Mouse (Mus musculus) NIH3T3 (cell line): Measurements from ENCODE around the gene Zfp524.
"Not testable (repeated sequence)": the region's sequence is repeated elsewhere in the genome, so short reads cannot be mapped to it uniquely, and the experiment has no call there.

ENCODE experiments used
- DNase-seq: peaks from one replicate; pipeline ENCODE4 v3.0.0-alpha.2; 2012; ENCODE audit warnings: low read depth

Zfp524 gene

DNA sequence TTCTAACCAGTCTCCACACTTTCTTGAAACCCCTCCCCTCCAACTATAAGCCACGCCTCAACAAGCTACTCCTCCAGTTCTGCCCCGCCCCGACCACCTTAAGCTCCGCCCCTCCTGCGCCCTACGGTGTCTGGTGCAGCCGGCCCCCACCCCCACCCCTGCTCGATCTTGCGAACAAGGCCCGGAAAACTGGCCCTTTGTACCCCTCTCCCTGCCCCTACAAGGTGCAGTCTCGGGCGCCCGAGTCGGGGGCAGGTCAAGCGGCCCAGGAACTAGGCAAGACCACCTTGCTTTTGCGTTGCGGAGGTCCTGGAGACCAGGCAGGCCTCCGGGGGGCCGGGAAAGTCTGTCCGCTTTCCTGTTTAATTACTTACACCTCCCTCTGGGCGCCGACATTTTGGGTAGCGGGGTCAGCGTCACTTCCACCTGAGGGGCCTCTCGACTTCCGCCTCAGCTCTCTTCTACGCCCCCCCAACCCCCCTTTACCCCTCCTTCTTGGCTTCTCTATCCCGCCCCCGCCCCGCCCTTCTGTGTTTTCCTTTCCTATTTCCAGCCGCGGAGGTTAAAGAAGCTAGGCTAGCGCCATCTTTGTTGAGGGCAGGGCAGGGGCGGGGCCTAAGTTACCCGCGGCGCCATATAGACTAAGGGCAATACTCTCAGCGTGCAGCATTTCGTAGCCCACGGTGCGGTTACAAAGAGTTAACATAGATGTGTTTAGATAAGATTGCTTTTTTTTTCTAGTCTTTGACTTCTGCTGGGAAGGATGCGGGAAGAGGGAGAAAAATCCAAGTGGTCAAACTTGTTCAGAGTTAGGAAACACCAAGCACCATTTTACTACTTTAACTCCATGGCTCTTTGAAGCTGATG, at the start of gene Zfp524, which contains the start of gene Fiz1:
Zfp524 (plus strand) TSS at position 165 of the 867 bp plus-strand sequence.
Fiz1 (minus strand) TSS at position 447 of the 867 bp plus-strand sequence.
- peak; percentile 99 for DNase-seq

- DNase-seq: no peak
These were observed 49.2 kb upstream of the Zfp524 start for GRCm38 (mm10) chr7:4964988-4965387.

DNA sequence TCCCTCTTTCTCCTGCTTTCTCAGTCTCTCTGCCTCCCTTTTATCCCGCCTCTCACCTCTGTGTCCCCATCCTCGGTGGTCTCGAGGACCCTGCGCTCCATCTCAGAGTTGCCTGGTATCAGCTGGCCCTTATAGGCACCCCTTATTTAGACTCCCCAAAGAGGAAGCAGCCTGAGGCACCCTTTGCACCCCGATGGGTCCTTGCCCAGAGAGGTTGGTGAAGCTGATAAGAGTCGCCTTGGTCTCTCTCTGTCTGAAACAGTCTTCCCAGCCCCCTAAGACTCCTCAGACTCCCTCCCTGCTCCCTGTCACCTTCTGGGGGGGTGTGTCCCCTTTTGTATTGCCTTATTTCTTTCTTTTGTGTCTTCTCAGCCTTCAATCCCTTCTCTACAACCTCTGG, 43.1 kb upstream of the Zfp524 start, which contains the start of gene Sbk3:
Sbk3 (minus strand) TSS at position 101 of the 400 bp plus-strand sequence.
- DNase-seq: no peak

- no peak for DNase-seq
These were observed 42.5 kb upstream of the Zfp524 start for GRCm38 (mm10) chr7:4971710-4972109.

GRCm38 (mm10) chr7:4972321-4973047, 41.7 kb upstream of the Zfp524 start:
- DNase-seq: peak; percentile 96

- no peak for DNase-seq
These were observed 38.8 kb upstream of the Zfp524 start for GRCm38 (mm10) chr7:4975455-4975854.

DNA sequence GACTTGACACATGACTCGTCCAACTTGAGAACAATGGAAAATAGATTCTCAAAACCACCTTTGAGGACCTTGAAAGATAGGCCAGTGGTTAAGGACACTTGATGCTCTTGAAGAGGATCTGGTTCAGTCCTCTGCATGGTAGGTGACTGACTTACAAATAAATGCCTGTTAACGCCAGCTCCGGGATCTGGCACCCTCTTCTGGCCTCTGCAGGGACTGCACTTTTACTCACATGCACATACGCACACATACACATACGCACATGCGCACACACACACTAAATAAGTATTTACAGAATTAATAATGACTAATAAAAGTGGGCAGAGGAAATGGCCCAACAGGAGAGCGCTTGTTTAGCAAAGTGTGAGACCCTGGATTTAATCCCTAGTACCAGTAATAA, 37.4 kb upstream of the Zfp524 start:
- DNase-seq: peak; percentile 27

GRCm38 (mm10) chr7:4988250-4988649, 26.0 kb upstream of the Zfp524 start:
- DNase-seq: no peak

- no peak for DNase-seq
These were observed 20.7 kb upstream of the Zfp524 start for GRCm38 (mm10) chr7:4993347-4993998.

DNA sequence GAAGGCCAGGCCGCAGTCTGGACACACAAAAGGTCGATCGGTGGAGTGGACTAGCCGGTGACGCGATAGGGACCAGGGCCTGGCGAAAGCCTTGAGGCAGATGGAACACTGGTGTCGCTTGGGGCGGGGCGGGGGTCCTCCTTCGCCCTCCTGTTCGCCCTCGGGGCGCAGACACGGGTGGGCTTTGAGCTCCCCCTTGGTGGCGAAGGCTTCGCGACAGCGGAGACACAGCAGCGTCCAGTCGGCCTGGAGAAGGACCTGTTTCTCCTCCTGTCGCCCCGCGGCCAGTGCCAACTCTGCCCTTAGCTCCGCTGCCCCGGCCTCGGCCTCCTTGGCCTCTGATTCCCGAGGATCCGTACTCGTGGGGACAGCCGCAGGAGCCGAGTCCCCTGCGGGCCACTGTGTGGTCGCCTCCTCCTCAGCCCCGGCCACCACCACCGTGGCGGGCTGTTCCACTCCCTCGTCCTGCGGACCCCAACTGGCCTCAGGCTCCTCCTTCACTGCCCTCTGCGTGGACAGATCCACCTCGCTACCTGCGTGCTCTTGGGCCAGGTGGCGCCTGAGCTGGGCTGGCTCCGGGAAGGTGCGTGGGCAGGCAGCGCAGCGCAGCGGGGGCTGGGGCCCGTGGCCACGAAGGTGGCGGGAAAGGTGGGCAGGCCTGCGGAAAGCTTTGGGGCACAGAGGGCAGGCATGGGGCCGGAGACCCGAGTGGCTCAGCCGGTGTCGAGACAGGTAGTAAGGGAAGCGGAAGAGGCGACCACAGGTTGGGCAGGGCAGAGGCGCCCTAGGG, 20.0 kb upstream of the Zfp524 start:
- no peak for DNase-seq

DNA sequence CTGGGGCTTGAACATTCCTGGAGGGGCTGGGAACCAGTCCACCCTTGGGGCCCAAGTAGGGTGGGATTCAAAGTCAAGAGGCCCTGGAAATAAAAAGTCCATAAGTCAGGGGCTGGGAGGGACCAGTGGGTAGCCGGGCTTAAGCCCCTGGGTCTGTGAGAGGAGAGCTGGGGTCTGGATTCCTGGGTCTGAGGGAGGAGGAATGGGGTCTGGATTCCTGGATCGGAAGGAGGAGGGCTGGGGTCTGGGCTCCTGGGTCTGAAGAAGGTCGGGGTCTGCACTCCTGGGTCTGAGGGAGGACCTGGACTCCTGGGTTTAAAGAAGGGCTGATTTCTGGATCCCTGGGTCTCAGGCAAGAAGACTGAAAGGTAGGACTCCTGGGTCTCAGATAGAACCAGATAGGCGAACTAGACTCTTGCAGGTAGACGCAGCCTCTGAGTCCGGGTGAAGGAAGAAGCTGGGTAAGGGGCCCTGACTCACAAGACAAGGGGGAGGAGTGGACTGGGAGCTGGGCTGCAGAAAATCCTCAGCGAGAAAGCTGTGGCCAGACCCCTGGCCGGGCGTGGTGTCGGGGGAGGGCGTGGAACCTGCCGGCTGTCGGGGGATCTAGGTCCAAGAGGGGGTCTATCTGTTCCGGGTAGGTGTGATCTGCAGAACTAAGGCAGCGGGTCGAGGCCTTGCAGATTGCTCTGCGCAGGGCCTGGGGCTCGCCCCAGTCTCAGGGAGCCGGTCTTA, 18.8 kb upstream of the Zfp524 start:
- DNase-seq: no peak

GRCm38 (mm10) chr7:4996003-4996895, 18.0 kb upstream of the Zfp524 start, which contains the start of gene Zfp579:
Gene Zfp579, minus strand, starts transcription at chr7:4996158.
- DNase-seq: peak; percentile 96

- peak; percentile 56 for DNase-seq
These were observed 17.3 kb upstream of the Zfp524 start for GRCm38 (mm10) chr7:4996934-4997333.

DNA sequence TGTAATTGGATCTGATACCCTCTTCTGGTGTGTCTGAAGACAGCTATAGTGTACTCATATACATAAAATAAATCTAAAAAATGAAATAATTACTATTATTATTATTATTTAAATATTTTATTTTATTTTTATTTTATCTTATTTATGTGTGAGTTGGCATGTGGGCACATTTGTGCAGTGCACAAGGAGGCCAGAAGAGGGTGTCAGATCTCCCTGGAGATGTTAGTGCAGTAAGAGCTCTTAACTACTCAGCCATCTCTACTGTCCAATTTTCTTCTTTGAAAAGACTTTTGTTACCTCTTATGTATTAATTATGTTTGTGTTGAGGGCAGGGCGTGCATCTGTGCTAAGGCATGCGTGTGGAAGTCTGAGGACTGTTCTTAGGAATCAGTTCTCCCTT, 14.3 kb upstream of the Zfp524 start:
- DNase-seq: peak; percentile 58

DNA sequence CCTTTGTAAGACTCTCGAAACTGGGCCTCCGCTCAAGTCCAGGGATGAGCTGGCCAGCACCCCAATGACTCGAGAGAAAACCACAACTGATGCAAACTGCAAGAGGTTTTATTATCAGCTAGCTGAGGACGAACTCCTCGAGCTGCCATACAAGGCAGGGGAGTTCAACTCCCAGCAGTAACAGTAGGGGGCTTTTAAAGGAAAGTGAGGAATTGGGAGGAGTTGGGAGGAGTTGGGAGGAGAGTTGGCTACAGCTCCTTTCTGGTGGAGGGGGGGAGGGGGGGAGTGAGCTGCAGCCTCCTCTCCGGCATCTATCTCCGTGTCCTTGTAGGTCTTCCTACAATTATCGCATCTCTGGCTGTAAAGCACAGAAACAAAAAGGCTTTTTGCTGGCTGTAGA, 11.3 kb upstream of the Zfp524 start:
- DNase-seq: not testable (repeated sequence)

DNA sequence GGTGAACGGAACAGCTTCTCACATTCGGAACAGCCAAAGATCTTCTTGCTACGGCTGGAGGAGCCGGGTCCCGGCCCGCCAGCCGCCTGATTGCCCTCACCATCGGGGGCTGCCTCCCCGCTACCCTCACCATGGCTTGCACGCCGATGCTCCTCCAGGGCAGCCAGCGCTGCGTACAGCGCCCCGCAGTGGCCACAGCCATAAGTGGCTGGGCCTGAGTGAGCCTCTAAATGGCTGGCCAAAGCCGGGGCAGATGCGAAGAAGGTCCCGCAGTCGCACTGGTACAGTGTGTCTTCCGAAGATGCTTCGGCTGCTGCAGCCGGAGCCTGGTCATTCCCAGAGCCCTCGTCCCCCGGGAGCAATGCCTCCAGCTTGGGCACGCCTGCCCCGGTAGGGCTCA, 6.0 kb upstream of the Zfp524 start:
- DNase-seq: no peak

- peak; percentile 17 for DNase-seq
These were observed 1.3 kb upstream of the Zfp524 start for GRCm38 (mm10) chr7:5012681-5013513.

GRCm38 (mm10) chr7:5015118-5016001, 1.1 kb downstream of the Zfp524 start, which contains the start of gene Gm44973:
Gene Gm44973, plus strand, starts transcription at chr7:5015496.
- peak; percentile 96 for DNase-seq
